Mouse (Mus musculus): ENCODE results near the gene Tesk2.

GRCm38 (mm10) chr4:116820902-116821693 is 100.3 kb downstream of the Tesk2 start:
- no peak for TF ChIP-seq ZC3H11A (IDR thresholded peaks at IDR 0.05; ENCODE audit: borderline replicate concordance, low read depth, low read length)
- no peak for TF ChIP-seq ZNF384 (IDR thresholded peaks at IDR 0.05; ENCODE audit: low read depth, low read length)
- no peak for TF ChIP-seq MAFK (IDR thresholded peaks at IDR 0.05; ENCODE audit: insufficient read depth, low read depth, low read length)
